Mouse (Mus musculus): Measurements from ENCODE around the gene Caskin2.

- no peak for TF ChIP-seq CTCF (IDR thresholded peaks at IDR 0.05; ENCODE audit: low read depth, low read length)
- no peak for TF ChIP-seq GATA1 (IDR thresholded peaks at IDR 0.05; ENCODE audit: borderline replicate concordance, low read length)
- no peak for TF ChIP-seq TAL1 (conservative IDR thresholded peaks at IDR 0.05; ENCODE audit: low read depth, low read length)
- no peak for TF ChIP-seq POLR2AphosphoS5 (IDR thresholded peaks at IDR 0.05; ENCODE audit: insufficient replicate concordance, low read depth, low read length)
These were observed 23.4 kb upstream of the Caskin2 start for GRCm38 (mm10) chr11:115836656-115837395.

Measured in G1E (cell line).